Mouse (Mus musculus): Measurements from ENCODE around the gene Hmcn2. TPM values are rescaled to one million over a fixed set of nuclear protein-coding genes. Genes with fewer than 3 reads are reported as not detected.

Gene Hmcn2
- polyA plus RNA-seq, 1 experiment from 2014 or later, result 0.11 TPM

- Histone ChIP-seq H3K27me3 (replicated peaks; ENCODE audit: control insufficient read depth, insufficient read depth, low read length) (peaks cover 60% of the 10 kb centered on the region), H3K36me3 (ENCODE audit: control insufficient read depth, insufficient read depth) (no peaks in the 10 kb centered on the region), H3K27ac (ENCODE audit: low read length) (no peak overlapping the region), H3K4me3 (replicated peaks; ENCODE audit: low read length) (no peak overlapping the region), H3K9me3 (ENCODE audit: control insufficient read depth, low read length) (no peaks in the 10 kb centered on the region), H3K4me2 (ENCODE audit: low read length) (no peak overlapping the region), H3K9ac (replicated peaks; ENCODE audit: low read depth, low read length) (no peak overlapping the region), H3K4me1 (replicated peaks; ENCODE audit: control insufficient read depth, insufficient read depth, low read length) (peaks cover 29% of the 10 kb centered on the region)
- ATAC-seq, result no peak
- 82% methylated on average over 2 of the region's 2 CpGs for WGBS
Observed at GRCm38 (mm10) chr2:31490556-31490955, 176.3 kb downstream of the Hmcn2 start.

GRCm38 (mm10) chr2:31492308-31492707 is 178.1 kb downstream of the Hmcn2 start:
- H3K27ac ChIP-seq (ENCODE audit: low read length), result no peak overlapping the region
- ATAC-seq, result no peak
- peaks cover 41% of the 10 kb centered on the region for H3K4me1 ChIP-seq (replicated peaks; ENCODE audit: control insufficient read depth, insufficient read depth, low read length)
- no peak overlapping the region for H3K4me3 ChIP-seq (replicated peaks; ENCODE audit: low read length)
- peaks cover 58% of the 10 kb centered on the region for H3K27me3 ChIP-seq (replicated peaks; ENCODE audit: control insufficient read depth, insufficient read depth, low read length)
- H3K36me3 ChIP-seq (ENCODE audit: control insufficient read depth, insufficient read depth), result no peaks in the 10 kb centered on the region
- no peak overlapping the region for H3K4me2 ChIP-seq (ENCODE audit: low read length)
- H3K9me3 ChIP-seq (ENCODE audit: control insufficient read depth, low read length), result no peaks in the 10 kb centered on the region
- no peak overlapping the region for H3K9ac ChIP-seq (replicated peaks; ENCODE audit: low read depth, low read length)
- 96% methylated on average over 8 of the region's 8 CpGs for WGBS

GRCm38 (mm10) chr2:31493243-31493642 is 179.0 kb downstream of the Hmcn2 start:
- Histone ChIP-seq H3K4me1 (replicated peaks; ENCODE audit: control insufficient read depth, insufficient read depth, low read length) (peaks cover 47% of the 10 kb centered on the region), H3K27ac (ENCODE audit: low read length) (no peak overlapping the region), H3K4me2 (ENCODE audit: low read length) (no peak overlapping the region), H3K36me3 (ENCODE audit: control insufficient read depth, insufficient read depth) (no peaks in the 10 kb centered on the region), H3K9me3 (ENCODE audit: control insufficient read depth, low read length) (no peaks in the 10 kb centered on the region), H3K4me3 (replicated peaks; ENCODE audit: low read length) (no peak overlapping the region), H3K27me3 (replicated peaks; ENCODE audit: control insufficient read depth, insufficient read depth, low read length) (peaks cover 53% of the 10 kb centered on the region), H3K9ac (replicated peaks; ENCODE audit: low read depth, low read length) (no peak overlapping the region)
- 8% methylated on average over 11 of the region's 11 CpGs for WGBS
- ATAC-seq, result peak; percentile 47; the same call in 1 of the 2 replicates

- no peak overlapping the region for H3K4me2 ChIP-seq (ENCODE audit: low read length)
- H3K27me3 ChIP-seq (replicated peaks; ENCODE audit: control insufficient read depth, insufficient read depth, low read length), result peaks cover 62% of the 10 kb centered on the region
- no peaks in the 10 kb centered on the region for H3K9me3 ChIP-seq (ENCODE audit: control insufficient read depth, low read length)
- WGBS, result 46% methylated on average over 5 of the region's 5 CpGs
- no peak for ATAC-seq
- no peak overlapping the region for H3K27ac ChIP-seq (ENCODE audit: low read length)
- H3K36me3 ChIP-seq (ENCODE audit: control insufficient read depth, insufficient read depth), result no peaks in the 10 kb centered on the region
- no peak overlapping the region for H3K9ac ChIP-seq (replicated peaks; ENCODE audit: low read depth, low read length)
- peaks cover 49% of the 10 kb centered on the region for H3K4me1 ChIP-seq (replicated peaks; ENCODE audit: control insufficient read depth, insufficient read depth, low read length)
- H3K4me3 ChIP-seq (replicated peaks; ENCODE audit: low read length), result no peak overlapping the region
Observed at GRCm38 (mm10) chr2:31494315-31494714, 180.1 kb downstream of the Hmcn2 start.

- Histone ChIP-seq H3K4me1 (replicated peaks; ENCODE audit: control insufficient read depth, insufficient read depth, low read length) (peaks cover 55% of the 10 kb centered on the region), H3K4me2 (ENCODE audit: low read length) (peak overlapping the region; percentile 20), H3K9me3 (ENCODE audit: control insufficient read depth, low read length) (no peaks in the 10 kb centered on the region), H3K36me3 (ENCODE audit: control insufficient read depth, insufficient read depth) (no peaks in the 10 kb centered on the region), H3K9ac (replicated peaks; ENCODE audit: low read depth, low read length) (no peak overlapping the region), H3K27me3 (replicated peaks; ENCODE audit: control insufficient read depth, insufficient read depth, low read length) (peaks cover 61% of the 10 kb centered on the region), H3K27ac (ENCODE audit: low read length) (no peak overlapping the region), H3K4me3 (replicated peaks; ENCODE audit: low read length) (no peak overlapping the region)
- WGBS, result 9% methylated on average over 13 of the region's 13 CpGs
- ATAC-seq, result no peak
Observed at GRCm38 (mm10) chr2:31495046-31495476, 180.8 kb downstream of the Hmcn2 start.

- Histone ChIP-seq H3K27me3 (replicated peaks; ENCODE audit: control insufficient read depth, insufficient read depth, low read length) (peaks cover 56% of the 10 kb centered on the region), H3K4me1 (replicated peaks; ENCODE audit: control insufficient read depth, insufficient read depth, low read length) (peaks cover 64% of the 10 kb centered on the region)
- WGBS, result 11% methylated on average over 1 of the region's 1 CpGs
Observed at GRCm38 (mm10) chr2:31496141-31496540, 181.9 kb downstream of the Hmcn2 start.

GRCm38 (mm10) chr2:31497113-31497512 is 182.9 kb downstream of the Hmcn2 start:
- H3K4me3 ChIP-seq (replicated peaks; ENCODE audit: low read length), result no peak overlapping the region
- no peak for ATAC-seq
- H3K9me3 ChIP-seq (ENCODE audit: control insufficient read depth, low read length), result no peaks in the 10 kb centered on the region
- WGBS, result 25% methylated on average over 7 of the region's 7 CpGs
- peaks cover 69% of the 10 kb centered on the region for H3K4me1 ChIP-seq (replicated peaks; ENCODE audit: control insufficient read depth, insufficient read depth, low read length)
- H3K27me3 ChIP-seq (replicated peaks; ENCODE audit: control insufficient read depth, insufficient read depth, low read length), result peaks cover 54% of the 10 kb centered on the region
- H3K27ac ChIP-seq (ENCODE audit: low read length), result no peak overlapping the region
- no peak overlapping the region for H3K9ac ChIP-seq (replicated peaks; ENCODE audit: low read depth, low read length)
- H3K36me3 ChIP-seq (ENCODE audit: control insufficient read depth, insufficient read depth), result no peaks in the 10 kb centered on the region
- H3K4me2 ChIP-seq (ENCODE audit: low read length), result no peak overlapping the region

More at GRCm38 (mm10) chr2:31496141-31496540, 181.9 kb downstream of the Hmcn2 start:
- Histone ChIP-seq H3K27ac (ENCODE audit: low read length) (no peak overlapping the region), H3K36me3 (ENCODE audit: control insufficient read depth, insufficient read depth) (no peaks in the 10 kb centered on the region), H3K4me2 (ENCODE audit: low read length) (no peak overlapping the region), H3K9ac (replicated peaks; ENCODE audit: low read depth, low read length) (no peak overlapping the region), H3K9me3 (ENCODE audit: control insufficient read depth, low read length) (no peaks in the 10 kb centered on the region), H3K4me3 (replicated peaks; ENCODE audit: low read length) (no peak overlapping the region)
- no peak for ATAC-seq

- H3K4me2 ChIP-seq (ENCODE audit: low read length), result no peak overlapping the region
- H3K9ac ChIP-seq (replicated peaks; ENCODE audit: low read depth, low read length), result peak overlapping the region; percentile 12; the same call in 1 of the 2 replicates
- WGBS, result 50% methylated on average over 19 of the region's 19 CpGs
- peaks cover 59% of the 10 kb centered on the region for H3K27me3 ChIP-seq (replicated peaks; ENCODE audit: control insufficient read depth, insufficient read depth, low read length)
- H3K36me3 ChIP-seq (ENCODE audit: control insufficient read depth, insufficient read depth), result no peaks in the 10 kb centered on the region
- H3K27ac ChIP-seq (ENCODE audit: low read length), result no peak overlapping the region
- no peaks in the 10 kb centered on the region for H3K9me3 ChIP-seq (ENCODE audit: control insufficient read depth, low read length)
- peaks cover 69% of the 10 kb centered on the region for H3K4me1 ChIP-seq (replicated peaks; ENCODE audit: control insufficient read depth, insufficient read depth, low read length)
- ATAC-seq, result no peak
- H3K4me3 ChIP-seq (replicated peaks; ENCODE audit: low read length), result no peak overlapping the region
Observed at GRCm38 (mm10) chr2:31497635-31498034, 183.4 kb downstream of the Hmcn2 start.

GRCm38 (mm10) chr2:31499327-31500291 is 185.4 kb downstream of the Hmcn2 start:
- Histone ChIP-seq H3K4me3 (replicated peaks; ENCODE audit: low read length) (no peak overlapping the region), H3K9ac (replicated peaks; ENCODE audit: low read depth, low read length) (no peak overlapping the region), H3K4me1 (replicated peaks; ENCODE audit: control insufficient read depth, insufficient read depth, low read length) (peaks cover 57% of the 10 kb centered on the region), H3K9me3 (ENCODE audit: control insufficient read depth, low read length) (no peaks in the 10 kb centered on the region), H3K27me3 (replicated peaks; ENCODE audit: control insufficient read depth, insufficient read depth, low read length) (peaks cover 50% of the 10 kb centered on the region), H3K27ac (ENCODE audit: low read length) (peak overlapping the region; percentile 10; the same call in 1 of the 2 replicates), H3K36me3 (ENCODE audit: control insufficient read depth, insufficient read depth) (no peaks in the 10 kb centered on the region), H3K4me2 (ENCODE audit: low read length) (peak overlapping the region; percentile 3; the same call in 1 of the 2 replicates)
- 4% methylated on average over 21 of the region's 21 CpGs for WGBS
- peak; percentile 85 for ATAC-seq

Data from forebrain, embryonic 16.5 days (tissue).